Mouse (Mus musculus) gastrocnemius, adult 2 months (tissue): ENCODE results near the gene Dhfr. TPM values are rescaled to one million over a fixed set of nuclear protein-coding genes. Genes with fewer than 3 reads are reported as not detected.

ENCODE experiments used
- DNase-seq: peaks from one replicate; pipeline ENCODE4 v3.0.0; 2022
- H3K27ac ChIP-seq: fragments of 200-600 bp; 2 replicates; pipeline ENCODE4 v1.8.1; 2022; ENCODE audit warnings: mild to moderate bottlenecking
- H3K4me3 ChIP-seq: fragments of 200-600 bp; 2 replicates; pipeline ENCODE4 v1.8.1; 2022; ENCODE audit warnings: mild to moderate bottlenecking, moderate library complexity
- CTCF ChIP-seq: fragments of 200-600 bp; IDR thresholded peaks from 2 replicates; pipeline ENCODE4 v1.8.1; 2022; ENCODE audit warnings: antibody characterized with exemption, mild to moderate bottlenecking, moderate library complexity
- intact Hi-C: fragments of 180-260 bp; cut with DNase I; formaldehyde crosslinking; loops from one replicate; pipeline ENCODE4 v1.15.1; 2025
- total RNA-seq, 2 experiments: library from RNA; stranded (reverse); gene quantifications; 2 replicates each; pipeline ENCODE4 v1.2.3; 2021

Dhfr gene
- total RNA-seq, 2 experiments from 2014 or later = 0.79 to 1.0 TPM

DNA sequence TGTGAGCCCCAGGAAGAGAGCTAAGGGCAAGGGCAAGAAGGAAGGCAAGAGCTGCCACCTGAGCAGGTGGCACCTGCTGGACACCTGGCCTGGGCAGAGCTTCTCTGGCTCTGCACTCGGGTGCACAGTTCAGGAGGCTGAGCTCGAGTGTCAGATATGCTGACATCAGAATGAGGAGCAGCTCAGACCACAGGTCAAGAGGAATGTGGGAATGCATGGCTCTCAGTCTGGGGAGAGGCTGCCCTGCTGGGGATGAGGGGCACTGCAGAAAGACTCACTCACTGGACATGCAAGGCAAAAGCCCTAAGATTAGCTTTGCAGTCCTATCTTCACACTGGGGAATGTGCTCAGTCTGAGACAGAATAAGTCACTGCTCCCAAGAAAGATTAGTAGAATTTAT is 47.5 kb downstream of the Dhfr start:
- intact Hi-C loops = no loop called here
- no peak overlapping the region for H3K27ac ChIP-seq
- no peak for DNase-seq
- TF ChIP-seq CTCF = no peak
- no peak overlapping the region for H3K4me3 ChIP-seq

DNA sequence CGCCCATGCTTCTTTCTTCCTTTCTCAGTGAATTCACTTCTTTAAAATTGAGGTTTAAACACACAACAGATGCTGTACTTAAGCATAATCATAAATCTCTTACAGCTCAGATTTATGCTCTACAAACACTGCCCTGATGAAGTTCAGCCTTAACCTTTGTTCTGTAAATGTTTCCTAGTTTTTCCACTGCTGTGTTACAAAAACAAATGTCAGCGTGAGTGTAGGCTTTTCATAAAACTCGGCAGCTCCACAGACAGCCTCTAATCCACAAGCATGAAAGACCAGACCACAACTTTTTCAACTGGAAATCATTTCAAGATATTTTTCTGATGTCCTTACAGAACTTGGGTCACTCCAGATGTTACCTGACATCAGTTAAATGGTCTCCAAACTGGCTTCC is 49.0 kb downstream of the Dhfr start:
- no peak overlapping the region for H3K27ac ChIP-seq
- intact Hi-C loops = no loop called here
- no peak for DNase-seq
- TF ChIP-seq CTCF = no peak
- H3K4me3 ChIP-seq = no peak overlapping the region

DNA sequence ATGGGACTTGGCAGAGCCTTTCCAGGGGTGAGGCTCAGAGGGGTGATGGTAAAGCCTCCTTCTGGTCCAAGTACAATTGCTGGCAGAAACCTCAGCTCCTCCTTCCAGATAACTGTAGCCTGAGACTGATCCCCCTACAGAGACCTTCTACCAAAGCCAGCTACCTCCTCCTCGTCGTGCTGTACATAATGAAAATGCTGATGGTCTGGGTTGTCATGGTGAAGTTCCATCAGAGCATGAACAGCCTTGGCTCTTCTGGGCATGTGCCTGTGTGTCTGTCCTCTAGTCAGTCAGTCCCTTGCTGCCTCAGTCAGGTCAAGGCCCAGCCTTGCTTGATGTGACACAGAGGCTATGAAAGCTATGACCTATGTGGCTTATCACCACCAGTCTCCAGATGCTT is 56.0 kb downstream of the Dhfr start:
- intact Hi-C loops = no loop called here

DNA sequence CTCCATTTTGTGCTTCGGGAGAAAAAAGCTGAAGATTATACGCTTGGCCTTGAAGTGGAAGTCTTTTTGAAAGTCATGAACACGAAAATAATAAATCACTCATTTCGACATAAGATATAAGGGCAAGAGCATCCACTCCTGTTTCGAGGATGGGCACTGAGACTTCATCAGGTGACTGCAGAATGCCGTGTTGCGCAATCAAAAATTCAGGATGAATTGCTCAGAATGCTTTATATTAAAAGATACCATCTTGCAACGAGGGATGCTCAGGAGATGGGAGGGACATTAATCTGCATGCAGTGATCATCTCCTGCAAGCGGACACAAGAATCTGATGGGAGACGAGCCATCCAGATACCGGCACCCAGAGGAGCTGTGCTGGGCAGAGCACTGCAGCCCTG is 65.1 kb downstream of the Dhfr start:
- no peak overlapping the region for H3K4me3 ChIP-seq
- TF ChIP-seq CTCF = no peak
- no peak overlapping the region for H3K27ac ChIP-seq
- intact Hi-C loops = no loop called here
- DNase-seq = no peak

More for the DNA sequence above, 56.0 kb downstream of the Dhfr start:
- Histone ChIP-seq H3K27ac (no peak overlapping the region), H3K4me3 (no peak overlapping the region)
- TF ChIP-seq CTCF = no peak
- no peak for DNase-seq

DNA sequence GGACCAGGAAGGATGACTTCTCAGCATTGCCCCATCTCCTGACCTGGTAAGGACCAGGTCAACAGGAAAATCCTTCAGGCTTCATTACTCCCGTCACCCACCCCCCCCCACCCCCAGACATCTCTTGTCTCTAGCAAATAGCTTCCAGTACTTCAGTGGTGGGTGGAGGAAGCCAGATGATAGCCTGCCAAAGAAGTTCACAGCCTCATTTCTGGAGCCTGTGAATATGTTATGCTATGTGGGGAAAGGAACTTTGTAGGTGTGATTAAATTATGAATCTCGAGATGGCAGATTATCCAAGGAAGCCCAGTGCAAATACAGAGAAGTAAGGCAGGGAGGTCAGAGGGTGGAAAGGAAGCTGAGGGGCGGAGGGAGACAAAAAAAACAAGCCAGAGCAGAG is 69.2 kb downstream of the Dhfr start:
- Histone ChIP-seq H3K4me3 (no peak overlapping the region), H3K27ac (no peak overlapping the region)
- DNase-seq = no peak
- no peak for TF ChIP-seq CTCF
- intact Hi-C loops = no loop called here

DNA sequence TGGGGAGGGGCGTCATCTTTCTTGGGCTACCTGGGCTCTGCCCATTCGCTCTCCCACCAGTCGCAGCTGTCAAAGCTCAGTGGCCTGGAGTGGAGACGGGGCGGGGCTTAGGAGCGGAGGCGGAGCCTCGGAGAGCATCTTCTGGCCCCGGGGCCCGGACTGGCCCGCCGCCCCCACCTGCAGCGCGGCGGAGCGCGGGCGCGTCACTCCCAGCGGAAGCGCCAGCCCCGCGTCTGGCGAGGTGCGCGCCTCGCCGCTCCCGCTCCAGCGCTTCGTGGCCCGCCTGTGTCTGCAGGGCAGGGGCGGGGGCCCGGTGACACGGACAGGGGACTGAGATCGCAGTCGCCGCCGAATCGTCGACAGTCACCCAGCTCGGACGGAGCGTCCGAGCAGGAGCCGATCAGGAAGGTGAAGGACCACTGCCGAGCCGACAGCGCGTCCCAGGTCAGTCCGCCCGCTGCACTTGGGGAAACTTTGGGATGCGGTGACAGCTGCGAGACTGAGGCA is 71.3 kb downstream of the Dhfr start, which contains the start of gene Ankrd34b:
Gene Ankrd34b (plus strand): TSS at position 139 of the 507 bp plus-strand sequence.
- Histone ChIP-seq H3K27ac (no peak within 1 kb of the TSS), H3K4me3 (peak within 1 kb of the TSS; percentile 67)
- intact Hi-C loops = no loop called here
- peak; percentile 35 for DNase-seq
- TF ChIP-seq CTCF = no peak

DNA sequence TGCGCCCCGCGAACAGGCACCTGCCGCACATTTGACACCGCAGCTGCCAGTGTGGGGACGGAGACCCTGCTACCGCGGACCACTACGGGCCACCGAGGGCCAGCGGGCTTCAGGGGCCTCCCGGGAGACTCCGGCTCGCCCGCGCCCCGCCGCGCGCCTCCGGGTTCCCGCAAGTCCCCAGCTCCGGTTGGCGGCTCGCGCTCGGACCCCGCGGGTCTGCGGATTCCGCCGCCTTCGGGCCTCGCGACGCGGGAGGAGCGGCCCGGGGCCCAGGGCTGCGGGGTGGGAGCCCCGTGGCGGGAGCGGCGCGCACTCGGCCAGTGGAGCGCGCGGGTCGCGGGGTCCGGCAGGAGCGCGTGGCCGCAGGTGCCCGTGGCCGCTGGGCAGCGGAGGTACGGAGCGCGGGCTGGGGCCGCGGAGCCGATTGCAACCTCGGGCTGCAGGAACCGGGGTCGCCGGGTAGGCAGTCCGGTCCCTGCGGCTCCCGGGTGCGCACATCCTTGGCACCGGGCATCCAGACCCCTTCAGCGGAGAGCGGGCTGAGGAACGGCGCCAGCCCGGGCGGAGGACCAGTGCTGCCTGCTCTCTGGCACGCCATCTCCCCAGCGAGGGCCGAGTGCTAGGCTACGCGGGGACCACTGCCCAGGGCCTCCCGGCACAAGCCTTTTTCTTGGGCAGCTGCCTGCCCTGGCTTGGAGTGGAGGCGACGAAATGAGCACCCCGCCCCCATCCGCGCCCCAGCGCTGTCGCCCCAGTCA is 71.9 kb downstream of the Dhfr start:
- intact Hi-C loops = no loop called here
- Histone ChIP-seq H3K27ac (no peak overlapping the region), H3K4me3 (peak overlapping the region; percentile 67)
- no peak for DNase-seq
- no peak for TF ChIP-seq CTCF

DNA sequence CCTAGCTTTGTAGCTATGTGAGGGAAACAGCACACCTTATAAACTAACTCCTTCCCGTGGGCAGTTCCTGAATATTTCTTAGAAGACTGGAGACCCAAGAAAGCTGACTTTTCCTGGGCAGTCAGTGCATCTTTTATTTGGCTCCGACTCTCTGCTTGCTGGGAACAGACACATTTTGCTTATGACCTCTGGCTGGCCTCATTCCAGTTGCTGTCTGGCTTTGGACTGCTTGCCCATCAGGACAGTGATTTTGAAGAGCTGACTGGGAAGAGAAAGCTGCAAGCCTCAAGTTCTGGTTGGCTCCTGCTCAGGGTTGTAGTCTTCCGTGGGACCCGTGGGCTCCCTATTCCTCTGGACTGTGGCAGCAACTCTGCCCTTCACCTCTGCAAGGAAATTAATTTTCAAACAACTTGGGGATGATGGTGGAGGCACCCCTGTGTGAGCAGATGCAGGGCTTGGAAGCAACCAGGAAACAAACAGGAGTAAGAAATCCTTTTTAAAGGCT is 72.9 kb downstream of the Dhfr start:
- Histone ChIP-seq H3K27ac (no peak overlapping the region), H3K4me3 (no peak overlapping the region)
- DNase-seq = no peak
- TF ChIP-seq CTCF = no peak
- intact Hi-C loops = no loop called here

Other genes starting within 250 kb of the Dhfr start
- 1 to 10 TPM; 5.0 to 6.2 TPM for gene Rasgrf2, start 223.1 kb upstream of the Dhfr start, total RNA-seq
- gene Gm20379, start 48.7 kb upstream of the Dhfr start, total RNA-seq = not detected
- gene Msh3, start 277 bp downstream of the Dhfr start, total RNA-seq = 10 to 100 TPM; 11.6 to 13.9 TPM
- gene Ankrd34b, start 71.2 kb downstream of the Dhfr start, total RNA-seq = not detected
- gene Fam151b, start 129.3 kb downstream of the Dhfr start, total RNA-seq = 1 to 10 TPM; 2.2 to 2.6 TPM
- 1 to 10 TPM; 6.5 to 8.4 TPM for gene Zfyve16, start 176.1 kb downstream of the Dhfr start, total RNA-seq
- gene Spz1, start 221.4 kb downstream of the Dhfr start, total RNA-seq = not detected